Mouse (Mus musculus): ENCODE data around the gene Rpl7a. TPM values are rescaled to one million over a fixed set of nuclear protein-coding genes. Genes with fewer than 3 reads are reported as not detected.
A peak's percentile ranks its signal among the peaks of the same experiment; 100 is the strongest.

Gene Rpl7a
- polyA plus RNA-seq, 1 experiment from 2014 or later = 697 TPM

DNA sequence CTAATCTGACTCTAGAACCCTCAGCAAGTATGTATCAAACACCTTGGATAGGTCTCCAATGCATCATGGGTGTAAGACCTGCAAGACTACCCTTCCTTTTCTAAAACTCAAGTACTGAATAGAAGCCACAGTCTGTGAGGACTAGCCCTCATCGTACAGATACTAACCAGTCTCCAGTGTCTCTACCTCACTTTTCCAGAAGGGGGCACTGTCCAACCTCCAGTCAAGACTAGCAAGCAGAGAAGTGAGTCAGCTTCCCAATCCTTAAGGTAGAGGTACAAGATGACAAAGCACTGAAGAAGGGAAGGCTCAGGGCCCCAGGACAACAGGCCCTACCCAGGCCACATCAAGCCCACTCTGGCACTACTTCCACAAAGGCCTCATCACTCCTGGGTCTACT lies 19.8 kb downstream of the Rpl7a start:
- TF ChIP-seq CTCF (IDR thresholded peaks at IDR 0.05) = peak; percentile 80
- ChIA-PET POLR2A (no interaction called here), CTCF (interaction anchor here (0.7 to 2.9 kb wide), 7 partner anchors 10 to 110 kb away, joined by 3 to 10 read pairs (median 3); no protein-coding TSS in a partner anchor)
- no peak for ATAC-seq
- no peak for DNase-seq (ENCODE audit: low read depth, low spot score)
- no peaks in the 10 kb centered on the region for H3K27me3 ChIP-seq
- in situ Hi-C loops (cut with MboI; ENCODE audit: low pct_unique_long_range_greater_than_20kb) = no loop called here

DNA sequence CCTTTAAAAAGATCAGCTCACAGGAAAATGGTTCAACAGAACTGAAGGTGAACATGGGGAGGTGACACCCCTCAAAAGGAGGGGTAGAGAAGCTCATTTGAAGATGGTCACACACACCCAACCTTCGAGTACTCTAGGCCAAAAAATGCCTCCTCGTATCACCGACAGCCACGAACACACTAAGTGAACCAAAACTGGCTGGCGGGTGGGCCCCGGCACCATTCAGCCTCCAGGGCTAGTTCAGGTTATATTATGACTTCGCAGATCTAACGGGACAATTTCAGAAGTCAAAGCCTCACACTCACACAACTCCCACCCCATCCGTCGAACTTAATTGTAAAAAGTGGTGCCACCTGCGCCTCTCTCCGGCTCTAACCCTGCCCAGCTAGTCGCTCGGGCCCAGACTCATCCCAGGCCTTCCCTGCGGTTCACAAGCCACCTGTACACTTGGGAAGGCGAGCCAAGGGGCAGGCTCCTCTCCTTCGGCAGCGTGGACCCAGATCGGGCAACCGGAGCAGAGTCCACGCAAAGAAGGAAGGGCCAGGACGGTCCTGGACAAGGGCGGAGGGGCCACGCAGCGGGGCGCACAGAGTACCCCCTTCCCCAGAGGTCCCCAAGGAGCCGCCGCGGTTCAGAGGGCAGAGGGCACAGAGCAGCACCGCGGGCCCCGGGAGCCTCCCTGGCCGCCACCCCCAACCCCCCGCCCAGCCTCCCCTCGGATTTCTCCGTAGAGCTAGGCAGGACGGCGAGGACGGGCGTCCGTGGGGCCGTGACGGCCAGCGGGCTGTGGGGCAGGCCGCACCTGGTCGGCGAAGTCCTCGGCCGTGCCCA lies 22.1 kb downstream of the Rpl7a start:
- TF ChIP-seq CTCF (IDR thresholded peaks at IDR 0.05) = no peak
- ATAC-seq (no peak), DNase-seq (ENCODE audit: low read depth, low spot score) (no peak)
- in situ Hi-C loops (cut with MboI; ENCODE audit: low pct_unique_long_range_greater_than_20kb) = no loop called here
- POLR2A ChIA-PET = interaction anchor here (0.6 to 1.5 kb wide), 4 partner anchors 12 to 31 kb away, joined by 3 to 4 read pairs (median 3); partner anchors contain the start of genes Surf1 and Surf2
- H3K27me3 ChIP-seq = no peaks in the 10 kb centered on the region
- CTCF ChIA-PET = interaction anchor here (1.1 kb wide), 1 partner anchor 11 kb away, joined by 3 read pairs; no protein-coding TSS in a partner anchor

DNA sequence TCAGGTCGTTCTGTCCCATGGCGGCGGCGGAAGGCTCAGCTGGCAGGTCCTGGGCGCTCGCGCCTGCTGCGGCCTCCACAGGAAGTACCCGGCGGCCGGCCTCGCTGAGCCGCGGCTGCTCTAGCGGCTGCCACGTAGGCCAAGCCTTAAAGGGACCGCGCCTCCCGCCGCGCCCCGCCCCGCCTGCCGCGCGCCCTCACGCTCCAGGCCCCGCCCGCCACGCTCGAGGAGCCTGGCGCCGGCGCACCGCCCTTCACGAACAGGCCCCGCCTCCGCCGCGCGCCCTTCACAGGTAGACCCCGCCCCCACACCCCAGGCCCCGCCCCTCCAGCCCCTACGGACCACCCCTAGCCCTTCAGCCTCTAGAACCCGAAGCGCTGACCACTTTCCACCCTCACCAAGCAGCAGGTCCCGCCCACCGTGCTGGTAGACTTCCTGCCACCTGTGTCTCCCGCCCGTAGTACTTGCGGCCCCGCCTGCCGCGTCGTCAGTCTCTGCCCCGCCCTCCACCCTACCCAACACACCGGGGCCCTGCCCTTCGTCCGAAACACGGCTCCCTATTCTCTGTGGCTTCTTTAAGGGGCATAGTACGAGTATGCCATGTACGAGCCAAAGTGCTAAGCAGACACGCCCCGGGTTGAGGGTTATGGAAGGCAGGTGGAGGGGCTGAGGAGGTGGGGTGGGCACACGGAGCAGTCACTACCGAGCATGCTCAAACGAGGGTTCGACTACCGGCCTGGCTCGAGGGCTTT lies 22.9 kb downstream of the Rpl7a start, which contains the start of the genes Surf4 and Stkld1:
Gene Surf4 (minus strand): TSS at position 625 of the 752 bp plus-strand sequence.
Gene Stkld1 (plus strand): TSS at position 744 of the 752 bp plus-strand sequence.
- DNase-seq (ENCODE audit: low read depth, low spot score) (peak; percentile 37), ATAC-seq (peak; percentile 92)
- no peaks in the 10 kb centered on the region for H3K27me3 ChIP-seq
- in situ Hi-C loops (cut with MboI; ENCODE audit: low pct_unique_long_range_greater_than_20kb) = no loop called here
- CTCF ChIA-PET = no interaction called here
- TF ChIP-seq CTCF (IDR thresholded peaks at IDR 0.05) = no peak
- POLR2A ChIA-PET = no interaction called here

DNA sequence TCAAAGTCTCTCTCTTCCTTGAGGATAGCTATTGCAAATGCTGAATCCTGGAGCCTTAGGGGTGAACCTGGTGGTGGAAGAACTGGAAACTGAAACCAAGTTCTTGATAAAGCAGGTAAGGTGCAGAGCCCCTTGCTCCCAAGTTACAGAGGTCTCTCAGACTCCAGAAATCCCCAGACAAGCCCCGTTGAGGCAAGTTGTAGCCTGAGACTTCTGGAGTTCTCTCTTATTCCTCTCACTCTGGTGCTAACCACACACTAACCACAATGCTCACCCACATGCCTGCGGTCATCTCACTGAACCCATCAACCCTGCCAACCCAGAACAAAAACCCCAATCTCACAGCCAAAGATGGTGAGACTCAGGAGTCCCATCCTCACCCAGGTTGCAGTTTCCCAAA lies 24.7 kb downstream of the Rpl7a start:
- in situ Hi-C loops (cut with MboI; ENCODE audit: low pct_unique_long_range_greater_than_20kb) = no loop called here
- ATAC-seq (no peak), DNase-seq (ENCODE audit: low read depth, low spot score) (no peak)
- ChIA-PET CTCF (no interaction called here), POLR2A (interaction anchor here (0.7 kb wide), 1 partner anchor 162 kb away, joined by 3 read pairs; no protein-coding TSS in a partner anchor)
- no peaks in the 10 kb centered on the region for H3K27me3 ChIP-seq
- TF ChIP-seq CTCF (IDR thresholded peaks at IDR 0.05) = no peak

DNA sequence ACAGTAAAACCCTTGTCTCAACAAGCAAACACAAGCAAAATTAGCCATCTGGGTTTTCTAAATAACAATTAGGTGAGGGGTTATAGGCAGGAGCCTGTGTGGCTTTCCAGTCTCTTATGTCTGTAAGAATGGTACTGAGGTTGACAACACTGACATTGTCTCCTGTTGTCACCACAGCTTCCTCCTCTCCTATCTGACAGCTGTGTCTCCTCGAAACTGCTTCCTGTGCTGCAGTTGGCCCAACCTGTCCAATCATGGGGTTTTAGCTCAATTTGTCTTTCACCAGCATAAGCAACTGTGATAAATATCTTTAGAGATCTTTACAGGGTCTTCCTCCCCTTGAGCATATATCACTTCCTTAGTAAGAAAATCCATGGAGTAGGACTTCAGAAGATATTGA lies 25.9 kb downstream of the Rpl7a start:
- H3K27me3 ChIP-seq = no peaks in the 10 kb centered on the region
- DNase-seq (ENCODE audit: low read depth, low spot score) (no peak), ATAC-seq (no peak)
- CTCF ChIA-PET = no interaction called here
- in situ Hi-C loops (cut with MboI; ENCODE audit: low pct_unique_long_range_greater_than_20kb) = no loop called here
- POLR2A ChIA-PET = no interaction called here
- no peak for TF ChIP-seq CTCF (IDR thresholded peaks at IDR 0.05)

DNA sequence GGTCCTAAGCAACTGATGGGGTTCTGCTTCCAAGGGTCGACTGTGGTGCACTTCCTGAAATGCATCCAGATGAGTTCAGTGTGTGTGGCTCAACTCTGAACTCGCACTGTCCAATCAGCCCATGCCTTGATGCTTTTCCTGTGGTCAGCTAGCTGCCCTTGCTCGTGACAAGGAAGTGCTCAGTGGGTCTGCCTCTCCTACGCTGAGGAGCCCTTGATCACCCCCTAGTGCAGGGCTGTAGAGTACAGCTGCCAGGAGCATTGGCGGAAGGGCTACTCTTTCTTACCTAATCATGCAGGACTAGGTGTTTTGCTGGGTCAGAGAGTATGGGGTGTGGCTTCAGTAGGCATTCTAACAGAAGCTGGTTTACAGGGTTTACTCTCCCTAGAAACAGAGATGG lies 31.0 kb downstream of the Rpl7a start:
- in situ Hi-C loops (cut with MboI; ENCODE audit: low pct_unique_long_range_greater_than_20kb) = no loop called here
- no peak for DNase-seq (ENCODE audit: low read depth, low spot score)
- no peak for ATAC-seq
- ChIA-PET CTCF (no interaction called here), POLR2A (no interaction called here)
- peaks cover 4% of the 10 kb centered on the region for H3K27me3 ChIP-seq
- no peak for TF ChIP-seq CTCF (IDR thresholded peaks at IDR 0.05)

DNA sequence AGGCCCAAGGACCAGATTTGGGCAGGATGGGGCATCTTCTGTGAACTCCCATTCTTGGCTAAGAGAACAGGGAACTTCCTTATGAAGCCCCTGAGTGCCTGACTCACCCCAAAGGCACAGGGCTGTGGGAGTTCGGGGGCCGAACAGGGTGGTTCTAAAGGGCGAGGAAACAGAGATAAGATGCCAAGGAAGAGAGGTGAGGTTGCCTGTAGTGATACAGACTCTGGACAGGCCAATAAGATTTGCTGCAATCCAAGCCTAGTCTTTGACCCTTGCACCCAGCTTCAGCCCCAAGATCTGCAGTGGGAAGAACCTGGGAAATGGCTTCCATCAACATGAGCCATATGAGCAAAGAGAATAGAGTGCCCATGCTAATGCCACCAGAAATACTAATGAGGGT lies 32.7 kb downstream of the Rpl7a start:
- ATAC-seq (no peak), DNase-seq (ENCODE audit: low read depth, low spot score) (no peak)
- no peak for TF ChIP-seq CTCF (IDR thresholded peaks at IDR 0.05)
- H3K27me3 ChIP-seq = peaks cover 4% of the 10 kb centered on the region
- in situ Hi-C loops (cut with MboI; ENCODE audit: low pct_unique_long_range_greater_than_20kb) = no loop called here
- POLR2A ChIA-PET = no interaction called here
- CTCF ChIA-PET = interaction anchor here (1.2 kb wide), 1 partner anchor 9 kb away, joined by 4 read pairs; no protein-coding TSS in a partner anchor

DNA sequence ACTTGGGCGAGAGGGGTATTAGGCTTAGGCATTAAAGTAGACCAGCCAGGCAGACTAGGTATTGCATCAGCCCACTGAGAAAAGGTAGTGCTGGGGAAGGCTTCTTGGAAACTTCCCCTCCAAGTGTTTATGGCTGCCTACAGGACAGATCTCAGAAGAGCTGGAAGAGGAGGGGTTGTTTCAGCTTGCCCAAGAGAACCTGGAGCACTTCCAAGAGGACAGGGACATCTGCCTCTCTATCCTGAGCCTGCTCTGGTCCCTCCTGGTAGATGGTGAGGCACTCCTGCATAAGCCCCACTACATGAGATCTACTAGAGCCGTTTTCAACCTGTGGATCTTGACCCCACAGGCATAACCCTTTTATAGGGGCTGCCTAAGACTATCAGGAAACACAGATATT lies 39.8 kb downstream of the Rpl7a start:
- TF ChIP-seq CTCF (IDR thresholded peaks at IDR 0.05) = no peak
- H3K27me3 ChIP-seq = no peaks in the 10 kb centered on the region
- ChIA-PET POLR2A (no interaction called here), CTCF (no interaction called here)
- in situ Hi-C loops (cut with MboI; ENCODE audit: low pct_unique_long_range_greater_than_20kb) = no loop called here
- ATAC-seq = no peak
- no peak for DNase-seq (ENCODE audit: low read depth, low spot score)

DNA sequence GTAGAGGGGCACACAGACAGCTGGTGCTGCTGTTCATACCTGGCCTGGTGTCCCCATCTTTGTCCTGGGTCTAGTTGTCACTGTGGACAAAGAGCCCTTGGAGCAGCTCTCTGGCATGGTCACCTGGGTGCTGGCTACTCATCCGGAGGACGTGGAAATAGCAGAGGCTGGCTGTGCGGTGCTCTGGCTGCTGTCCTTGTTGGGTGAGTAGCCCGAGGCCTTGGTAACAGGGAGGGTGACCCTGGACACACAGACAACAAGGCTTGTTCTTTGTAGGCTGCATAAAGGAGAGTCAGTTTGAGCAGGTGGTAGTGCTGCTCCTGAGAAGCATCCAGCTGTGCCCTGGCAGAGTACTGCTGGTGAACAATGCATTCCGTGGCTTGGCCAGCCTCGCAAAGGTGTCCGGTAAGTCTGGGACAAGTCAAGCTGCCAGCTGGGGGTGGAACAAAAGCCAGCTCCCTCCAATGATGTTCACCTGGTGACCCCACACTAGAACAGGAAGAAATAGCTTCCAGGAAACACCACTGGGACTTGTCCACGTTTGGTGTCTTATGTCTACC lies 40.9 kb downstream of the Rpl7a start:
- no peak for ATAC-seq
- no peak for TF ChIP-seq CTCF (IDR thresholded peaks at IDR 0.05)
- H3K27me3 ChIP-seq = no peaks in the 10 kb centered on the region
- in situ Hi-C loops (cut with MboI; ENCODE audit: low pct_unique_long_range_greater_than_20kb) = no loop called here
- POLR2A ChIA-PET = interaction anchor here (1.5 kb wide), 1 partner anchor 12 kb away, joined by 4 read pairs; the partner anchor contains the start of gene Rexo4
- CTCF ChIA-PET = interaction anchor here (1.3 kb wide), 1 partner anchor 9 kb away, joined by 4 read pairs; no protein-coding TSS in a partner anchor
- DNase-seq (ENCODE audit: low read depth, low spot score) = no peak

DNA sequence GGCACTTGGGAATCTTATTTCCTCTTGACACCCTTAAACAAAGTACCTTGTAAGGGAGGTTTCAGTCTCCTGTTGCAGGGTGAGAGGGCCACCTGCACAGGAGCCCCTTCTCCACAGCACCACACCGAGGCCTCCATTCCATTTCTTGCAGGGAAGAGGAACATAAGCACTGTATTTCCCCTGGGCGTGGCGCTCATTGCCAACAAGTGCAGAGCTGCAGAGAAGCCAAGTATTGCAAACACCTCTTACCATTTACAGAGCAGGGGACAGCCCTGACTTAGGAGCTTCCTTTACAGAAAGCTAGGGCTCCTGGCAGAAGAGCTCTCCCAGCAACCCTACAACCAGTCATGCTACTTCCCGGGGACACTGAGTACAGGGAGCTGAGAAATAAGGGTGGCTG lies 41.6 kb downstream of the Rpl7a start:
- ChIA-PET POLR2A (interaction anchor here (1.5 kb wide), 1 partner anchor 12 kb away, joined by 4 read pairs; the partner anchor contains the start of gene Rexo4), CTCF (interaction anchor here (1.2 to 1.3 kb wide), 2 partner anchors 8 to 9 kb away, joined by 3 to 4 read pairs; no protein-coding TSS in a partner anchor)
- in situ Hi-C loops (cut with MboI; ENCODE audit: low pct_unique_long_range_greater_than_20kb) = no loop called here
- no peaks in the 10 kb centered on the region for H3K27me3 ChIP-seq
- ATAC-seq (no peak), DNase-seq (ENCODE audit: low read depth, low spot score) (no peak)
- TF ChIP-seq CTCF (IDR thresholded peaks at IDR 0.05) = no peak
